Mouse (Mus musculus) 3T3-L1 (cell line): Measurements from ENCODE around the gene Proser2.

Experiments
- DNase-seq: peaks from one replicate; pipeline ENCODE4 v3.0.0-alpha.2; 2015; ENCODE audit warnings: low read depth, low spot score

Gene Proser2

DNA sequence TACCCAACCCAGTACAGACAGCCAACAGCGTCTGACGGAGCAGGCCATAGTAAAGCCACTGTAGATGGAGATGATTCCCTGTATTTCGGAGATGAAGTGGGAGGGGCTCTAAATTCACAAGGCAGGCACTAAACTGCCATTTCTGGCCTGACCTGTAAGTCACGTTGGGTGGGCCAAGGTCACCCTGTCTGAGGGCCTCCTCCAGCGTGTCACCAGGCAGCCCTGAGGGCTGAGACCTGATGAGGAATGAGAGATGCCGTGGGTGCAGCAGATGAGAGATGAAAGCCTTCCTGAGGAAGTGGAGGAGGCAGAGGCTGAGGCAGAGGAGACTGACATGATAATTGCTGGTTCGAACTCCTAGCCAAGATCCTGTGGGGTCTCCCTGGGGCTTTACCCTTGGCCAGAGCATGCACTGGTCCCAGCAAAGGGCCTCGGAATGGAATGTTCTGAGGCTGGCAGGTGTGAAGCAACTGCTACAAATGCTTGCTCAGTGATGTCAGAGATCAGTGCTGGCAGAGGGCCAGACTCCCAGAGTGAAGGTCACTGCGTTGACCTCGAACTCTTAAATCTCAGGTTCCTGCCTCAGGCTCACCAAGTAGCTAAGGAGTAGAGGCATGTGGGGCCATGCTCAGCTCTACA, 55.0 kb downstream of the Proser2 start:
- DNase-seq = peak; percentile 60

- no peak for DNase-seq
Measured at GRCm38 (mm10) chr2:6072685-6073260, 57.2 kb downstream of the Proser2 start.

GRCm38 (mm10) chr2:6071598-6072440, 58.2 kb downstream of the Proser2 start:
- DNase-seq = peak; percentile 44

GRCm38 (mm10) chr2:6070925-6071324, 59.1 kb downstream of the Proser2 start:
- DNase-seq = no peak

DNA sequence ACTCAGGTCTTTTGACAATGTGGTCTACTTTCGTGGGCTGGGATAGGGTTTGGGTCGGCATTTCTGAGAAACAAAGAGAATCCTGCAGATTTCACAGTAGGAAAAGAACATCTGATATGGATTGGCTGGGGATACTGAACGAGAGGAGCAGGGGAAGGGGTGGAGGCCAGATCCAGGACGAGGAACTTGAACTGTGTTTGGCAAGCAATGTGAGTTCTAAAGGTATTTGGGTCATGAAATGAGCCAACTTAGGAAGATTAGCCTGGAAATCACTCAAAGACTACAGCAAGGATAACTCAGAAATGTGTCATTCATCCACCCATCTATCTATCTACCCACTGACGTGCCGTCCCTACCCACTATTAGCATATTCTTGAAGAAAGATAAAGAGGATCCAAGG, 62.7 kb downstream of the Proser2 start:
- no peak for DNase-seq

GRCm38 (mm10) chr2:6060071-6060804, 69.8 kb downstream of the Proser2 start:
- DNase-seq = no peak

DNA sequence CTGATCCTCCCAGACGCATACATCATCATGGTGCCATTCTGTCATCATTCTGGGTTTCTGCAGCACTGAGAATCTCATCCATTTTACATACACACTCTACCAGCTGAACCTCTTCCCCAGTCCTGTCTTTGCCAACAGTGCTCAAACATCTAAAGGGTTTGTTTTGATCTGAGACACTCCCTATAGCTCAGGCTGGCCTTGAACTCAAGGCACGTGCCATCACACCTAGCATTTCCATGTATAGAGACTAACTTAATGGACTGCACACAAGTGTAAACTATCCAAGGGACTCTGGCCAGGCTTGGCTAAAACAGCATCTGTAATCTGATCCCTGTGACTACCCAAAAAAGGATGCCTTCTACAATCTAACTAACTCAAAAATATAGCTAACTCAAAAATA, 70.7 kb downstream of the Proser2 start:
- no peak for DNase-seq

GRCm38 (mm10) chr2:6056518-6056917, 73.5 kb downstream of the Proser2 start:
- no peak for DNase-seq

- no peak for DNase-seq
Measured at GRCm38 (mm10) chr2:6055466-6055865, 74.5 kb downstream of the Proser2 start.

- no peak for DNase-seq
Measured at GRCm38 (mm10) chr2:6049018-6049417, 81.0 kb downstream of the Proser2 start.

GRCm38 (mm10) chr2:6048570-6048969, 81.4 kb downstream of the Proser2 start:
- DNase-seq = no peak
